Mouse (Mus musculus) forebrain, embryonic 11.5 days (tissue): ENCODE data around the gene Otulin. TPM values are rescaled to one million over a fixed set of nuclear protein-coding genes. Genes with fewer than 3 reads are reported as not detected.
A peak's percentile ranks its signal among the peaks of the same experiment; 100 is the strongest.

ENCODE experiments used
- ATAC-seq: fragments of 200-750 bp; cut with Nextera tagmentation; replicated peaks from 2 replicates; pipeline ENCODE4 v1.8.0; 2017; ENCODE audit warnings: moderate TSS enrichment; ENCODE audit not compliant: low FRiP score
- DNase-seq: peaks from one replicate; pipeline ENCODE4 v3.0.0-alpha.2; 2017; ENCODE audit warnings: low spot score
- H3K27ac ChIP-seq: fragments of 300-500 bp; sonication (generic); 2 replicates; pipeline ENCODE4 v1.5.1; 2014; ENCODE audit warnings: low read depth, low read length
- H3K27me3 ChIP-seq: fragments of 300-500 bp; sonication (generic); 2 replicates; pipeline ENCODE4 v1.6.1; 2014; ENCODE audit warnings: mild to moderate bottlenecking, low read length, mixed read lengths; ENCODE audit not compliant: control insufficient read depth, insufficient read depth
- H3K36me3 ChIP-seq: fragments of 300-500 bp; sonication (generic); 2 replicates; pipeline ENCODE4 v1.6.1; 2014; ENCODE audit warnings: mild to moderate bottlenecking, low read length, moderate library complexity, mixed read lengths; ENCODE audit not compliant: control insufficient read depth, insufficient read depth
- H3K4me1 ChIP-seq: fragments of 300-500 bp; sonication (generic); replicated peaks from 2 replicates; pipeline ENCODE4 v1.6.1; 2014; ENCODE audit warnings: low read length, mixed read lengths; ENCODE audit not compliant: control insufficient read depth, insufficient read depth
- H3K4me2 ChIP-seq: fragments of 300-500 bp; sonication (generic); 2 replicates; pipeline ENCODE4 v1.6.1; 2014; ENCODE audit warnings: low read depth, mild to moderate bottlenecking, low read length, moderate library complexity, mixed read lengths; ENCODE audit not compliant: severe bottlenecking
- H3K4me3 ChIP-seq: fragments of 300-500 bp; sonication (generic); 2 replicates; pipeline ENCODE4 v1.5.1; 2014; ENCODE audit warnings: low read depth, low read length
- H3K9ac ChIP-seq: fragments of 300-500 bp; sonication (generic); 2 replicates; pipeline ENCODE4 v1.6.1; 2014; ENCODE audit warnings: low read length
- H3K9me3 ChIP-seq: fragments of 300-500 bp; sonication (generic); 2 replicates; pipeline ENCODE4 v1.6.1; 2016; ENCODE audit warnings: low read length, mixed read lengths; ENCODE audit not compliant: control insufficient read depth
- WGBS: fragments of 180-500 bp; shearing (Covaris S2); extraction: QIAGEN DNeasy Blood & Tissue Kit; methylation state at CpG from one replicate; pipeline ENCODE4 v1.1.7; 2014; 5-methylcytosine and 5-hydroxymethylcytosine counted together
- polyA plus RNA-seq: library from polyadenylated mRNA; unstranded; fragments of >200 nt; fragmentation: Nextera tagmentation; extraction: Ambion mirVana; gene quantifications from 2 replicates; pipeline ENCODE4 v1.2.1, GENCODE M21; 2014

Otulin gene
- polyA plus RNA-seq, 1 experiment from 2014 or later = 35.7 TPM

GRCm38 (mm10) chr15:27569924-27570323, 60.6 kb downstream of the Otulin start:
- Histone ChIP-seq H3K4me2 (no peak overlapping the region), H3K27me3 (no peaks in the 10 kb centered on the region), H3K4me3 (no peak overlapping the region), H3K4me1 (no peaks in the 10 kb centered on the region), H3K9me3 (no peaks in the 10 kb centered on the region), H3K36me3 (no peaks in the 10 kb centered on the region), H3K9ac (no peak overlapping the region), H3K27ac (no peak overlapping the region)
- WGBS = 70% methylated on average over 2 of the region's 2 CpGs
- ATAC-seq (no peak), DNase-seq (no peak)

GRCm38 (mm10) chr15:27568371-27568770, 62.1 kb downstream of the Otulin start:
- DNase-seq = no peak
- no peak overlapping the region for H3K4me3 ChIP-seq
- 84% methylated on average over 6 of the region's 6 CpGs for WGBS
- H3K9ac ChIP-seq = no peak overlapping the region
- H3K27me3 ChIP-seq = no peaks in the 10 kb centered on the region
- H3K36me3 ChIP-seq = no peaks in the 10 kb centered on the region
- no peak for ATAC-seq
- H3K4me2 ChIP-seq = no peak overlapping the region
- no peak overlapping the region for H3K27ac ChIP-seq
- H3K4me1 ChIP-seq = no peaks in the 10 kb centered on the region
- H3K9me3 ChIP-seq = no peaks in the 10 kb centered on the region

- no peak for ATAC-seq
- H3K4me1 ChIP-seq = no peaks in the 10 kb centered on the region
- H3K9ac ChIP-seq = no peak overlapping the region
- no peaks in the 10 kb centered on the region for H3K36me3 ChIP-seq
- 91% methylated on average over 16 of the region's 16 CpGs for WGBS
- no peak for DNase-seq
- H3K4me2 ChIP-seq = no peak overlapping the region
- no peak overlapping the region for H3K27ac ChIP-seq
- no peaks in the 10 kb centered on the region for H3K9me3 ChIP-seq
- H3K4me3 ChIP-seq = no peak overlapping the region
- no peaks in the 10 kb centered on the region for H3K27me3 ChIP-seq
These were observed 63.1 kb downstream of the Otulin start for GRCm38 (mm10) chr15:27567356-27567755.

DNA sequence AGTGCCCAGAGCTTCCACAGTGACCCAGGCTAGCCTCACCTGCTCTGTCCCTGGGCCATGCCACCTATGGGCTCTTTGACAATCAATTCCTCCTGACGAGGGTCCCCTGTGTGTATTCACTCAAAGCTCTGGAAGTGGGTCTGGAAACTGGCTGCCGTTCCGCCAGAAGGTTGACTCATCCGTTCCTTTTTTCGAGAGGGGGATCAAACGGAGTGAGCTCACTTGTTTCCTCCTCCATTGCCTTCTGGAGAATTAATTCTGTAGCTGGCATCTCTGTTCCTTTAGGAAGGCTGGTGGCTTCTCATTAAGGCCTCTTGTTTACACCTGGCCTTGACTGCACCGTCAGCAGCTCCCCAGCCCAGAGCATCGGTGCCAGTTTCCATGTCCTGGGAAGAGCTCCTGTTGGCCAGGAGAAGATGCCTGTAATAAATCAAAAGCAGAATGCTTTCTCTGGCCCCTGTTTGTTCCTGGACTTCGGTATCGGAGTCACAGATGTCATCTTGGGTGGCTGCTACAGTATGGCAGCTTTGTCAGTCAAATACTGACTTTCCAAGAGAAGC, 64.8 kb downstream of the Otulin start:
- no peak overlapping the region for H3K27ac ChIP-seq
- H3K27me3 ChIP-seq = no peaks in the 10 kb centered on the region
- no peaks in the 10 kb centered on the region for H3K4me1 ChIP-seq
- H3K9me3 ChIP-seq = no peaks in the 10 kb centered on the region
- no peaks in the 10 kb centered on the region for H3K36me3 ChIP-seq
- 90% methylated on average over 10 of the region's 10 CpGs for WGBS
- H3K9ac ChIP-seq = no peak overlapping the region
- ATAC-seq (no peak), DNase-seq (no peak)
- H3K4me3 ChIP-seq = no peak overlapping the region
- H3K4me2 ChIP-seq = no peak overlapping the region

GRCm38 (mm10) chr15:27564106-27565100, 66.1 kb downstream of the Otulin start:
- H3K27ac ChIP-seq = no peak overlapping the region
- no peak overlapping the region for H3K4me3 ChIP-seq
- no peaks in the 10 kb centered on the region for H3K36me3 ChIP-seq
- no peak overlapping the region for H3K4me2 ChIP-seq
- ATAC-seq (no peak), DNase-seq (no peak)
- H3K27me3 ChIP-seq = no peaks in the 10 kb centered on the region
- no peaks in the 10 kb centered on the region for H3K4me1 ChIP-seq
- no peaks in the 10 kb centered on the region for H3K9me3 ChIP-seq
- WGBS = 83% methylated on average over 14 of the region's 14 CpGs
- no peak overlapping the region for H3K9ac ChIP-seq

- Histone ChIP-seq H3K27me3 (no peaks in the 10 kb centered on the region), H3K9me3 (no peaks in the 10 kb centered on the region), H3K36me3 (no peaks in the 10 kb centered on the region), H3K4me1 (peaks cover 7% of the 10 kb centered on the region; the same call in 1 of the 2 replicates), H3K27ac (no peak overlapping the region), H3K9ac (no peak overlapping the region), H3K4me3 (no peak overlapping the region), H3K4me2 (no peak overlapping the region)
- WGBS = 84% methylated on average over 11 of the region's 11 CpGs
- ATAC-seq = no peak
- DNase-seq = no peak
These were observed 70.2 kb downstream of the Otulin start for GRCm38 (mm10) chr15:27560315-27560714.

DNA sequence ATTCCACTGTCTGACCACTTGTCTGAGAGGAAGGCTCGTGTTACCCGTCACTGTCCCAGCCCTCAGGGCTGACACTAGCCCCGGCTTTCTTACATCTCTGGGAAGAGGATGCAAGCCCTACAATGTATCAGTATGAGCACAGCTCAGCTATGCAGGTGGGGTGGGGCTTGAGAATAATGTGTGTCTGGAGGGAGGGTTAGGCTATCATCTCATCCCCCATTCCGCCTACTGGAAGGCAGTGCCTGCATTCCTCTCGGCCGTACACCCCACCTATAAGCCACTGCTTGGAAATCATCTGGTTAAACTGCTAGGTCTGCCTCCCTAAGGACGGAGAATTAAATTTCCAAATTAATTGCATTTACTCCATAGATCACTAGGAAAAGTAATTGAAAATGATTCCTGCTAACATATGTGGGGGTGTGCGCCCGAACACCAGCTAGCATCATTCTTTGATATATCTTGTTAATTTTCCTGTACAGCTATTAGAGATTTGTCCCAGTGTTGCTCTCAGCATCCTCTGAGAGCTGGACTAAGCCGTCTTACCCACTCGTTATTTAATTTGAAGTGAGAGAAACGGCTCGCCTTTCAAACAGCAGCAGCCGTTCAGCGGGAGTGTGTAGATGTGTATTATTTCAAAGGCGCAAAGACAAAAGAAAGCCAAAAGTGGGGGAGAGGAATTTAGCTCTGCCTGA, 71.9 kb downstream of the Otulin start:
- no peaks in the 10 kb centered on the region for H3K27me3 ChIP-seq
- no peak overlapping the region for H3K4me2 ChIP-seq
- H3K9me3 ChIP-seq = no peaks in the 10 kb centered on the region
- DNase-seq (no peak), ATAC-seq (no peak)
- peaks cover 7% of the 10 kb centered on the region; the same call in 1 of the 2 replicates for H3K4me1 ChIP-seq
- no peak overlapping the region for H3K4me3 ChIP-seq
- no peaks in the 10 kb centered on the region; the same call in 1 of the 2 replicates for H3K36me3 ChIP-seq
- no peak overlapping the region for H3K27ac ChIP-seq
- 42% methylated on average over 16 of the region's 16 CpGs for WGBS
- H3K9ac ChIP-seq = peak overlapping the region; percentile 37; the same call in 1 of the 2 replicates

DNA sequence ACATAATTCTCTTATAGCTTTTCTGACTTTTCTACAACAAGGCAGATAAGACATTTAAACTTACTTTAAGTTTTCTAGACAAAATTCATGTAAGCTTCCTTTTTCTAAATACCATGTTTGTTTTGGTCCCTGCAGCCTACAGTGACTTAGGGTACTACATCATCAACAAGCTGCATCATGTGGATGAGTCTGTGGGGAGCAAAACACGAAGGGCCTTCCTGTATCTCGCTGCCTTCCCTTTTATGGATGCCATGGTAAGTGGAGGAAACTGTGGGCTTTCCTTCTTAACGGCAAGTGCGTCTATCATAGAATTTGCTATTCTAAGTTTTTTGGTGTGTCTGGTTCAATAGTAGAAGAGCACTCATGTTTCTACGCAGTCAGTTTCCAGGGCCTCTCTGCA, 76.9 kb downstream of the Otulin start:
- no peak overlapping the region for H3K27ac ChIP-seq
- no peak overlapping the region for H3K9ac ChIP-seq
- WGBS = 95% methylated on average over 5 of the region's 5 CpGs
- H3K4me3 ChIP-seq = no peak overlapping the region
- DNase-seq = no peak
- no peaks in the 10 kb centered on the region; the same call in 1 of the 2 replicates for H3K36me3 ChIP-seq
- H3K27me3 ChIP-seq = no peaks in the 10 kb centered on the region
- no peaks in the 10 kb centered on the region for H3K9me3 ChIP-seq
- ATAC-seq = no peak
- peaks cover 2% of the 10 kb centered on the region; the same call in 1 of the 2 replicates for H3K4me1 ChIP-seq
- H3K4me2 ChIP-seq = no peak overlapping the region
